Mouse (Mus musculus) spleen, adult 2 months (tissue): ENCODE results near the gene Celsr1.

Experiments
- CTCF ChIP-seq: fragments of 200-500 bp; IDR thresholded peaks from 2 replicates; pipeline ENCODE4 v1.5.1; 2011; ENCODE audit warnings: mild to moderate bottlenecking, inconsistent platforms; ENCODE audit not compliant: insufficient read depth, insufficient read length, insufficient replicate concordance; ENCODE audit errors: extremely low read depth
- POLR2A ChIP-seq: fragments of 200-500 bp; IDR thresholded peaks from 2 replicates; pipeline ENCODE4 v1.6.1; 2011; ENCODE audit warnings: low read depth, low read length, inconsistent platforms

GRCm38 (mm10) chr15:86004048-86004447 is 29.5 kb downstream of the Celsr1 start:
- TF ChIP-seq CTCF (no peak), POLR2A (no peak)
